Mouse (Mus musculus): ENCODE results near the gene Serpina3j.
A peak's percentile ranks its signal among the peaks of the same experiment; 100 is the strongest.
"Not testable (repeated sequence)": the region's sequence is repeated elsewhere in the genome, so short reads cannot be mapped to it uniquely, and the experiment has no call there.

The Serpina3j gene

DNA sequence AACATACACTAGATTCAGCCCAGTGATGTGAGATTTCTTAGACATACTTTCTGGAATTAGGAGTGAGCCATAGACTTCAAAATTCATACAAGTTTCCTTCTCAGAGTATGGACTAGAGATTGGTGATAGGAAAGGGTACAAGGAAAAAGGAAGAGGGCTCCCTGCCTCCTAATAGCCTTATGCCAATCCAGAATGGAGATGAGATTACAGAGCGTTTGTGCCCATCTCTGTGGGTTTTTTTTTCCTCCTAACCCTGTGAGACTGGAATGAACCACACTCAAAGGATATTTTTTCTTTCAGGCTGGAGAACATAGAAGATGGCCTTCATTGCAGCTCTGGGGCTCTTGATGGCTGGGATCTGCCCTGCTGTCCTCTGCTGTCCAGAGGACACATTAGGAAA lies at the start of gene Serpina3j:
Gene Serpina3j, plus strand, starts transcription at position 301 of the 400 bp plus-strand sequence.
- DNase-seq (ENCODE audit: low spot score) = no peak

DNA sequence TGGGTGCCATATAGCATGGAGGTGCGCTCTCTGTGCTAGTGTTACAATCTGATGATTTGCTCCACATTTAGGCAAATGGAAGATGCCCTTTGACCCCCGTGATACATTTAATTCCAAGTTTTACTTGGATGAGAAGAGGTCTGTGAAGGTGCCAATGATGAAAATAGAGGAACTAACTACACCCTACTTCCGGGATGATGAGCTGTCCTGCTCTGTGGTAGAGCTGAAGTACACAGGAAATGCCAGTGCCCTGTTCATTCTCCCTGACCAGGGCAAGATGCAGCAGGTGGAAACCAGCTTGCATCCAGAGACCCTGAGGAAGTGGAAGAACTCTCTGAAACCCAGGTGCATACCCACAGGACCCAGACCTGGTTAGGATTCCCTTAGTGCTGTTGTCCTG lies 48.0 kb upstream of the Serpina3j start:
- DNase-seq (ENCODE audit: low spot score) = no peak

DNA sequence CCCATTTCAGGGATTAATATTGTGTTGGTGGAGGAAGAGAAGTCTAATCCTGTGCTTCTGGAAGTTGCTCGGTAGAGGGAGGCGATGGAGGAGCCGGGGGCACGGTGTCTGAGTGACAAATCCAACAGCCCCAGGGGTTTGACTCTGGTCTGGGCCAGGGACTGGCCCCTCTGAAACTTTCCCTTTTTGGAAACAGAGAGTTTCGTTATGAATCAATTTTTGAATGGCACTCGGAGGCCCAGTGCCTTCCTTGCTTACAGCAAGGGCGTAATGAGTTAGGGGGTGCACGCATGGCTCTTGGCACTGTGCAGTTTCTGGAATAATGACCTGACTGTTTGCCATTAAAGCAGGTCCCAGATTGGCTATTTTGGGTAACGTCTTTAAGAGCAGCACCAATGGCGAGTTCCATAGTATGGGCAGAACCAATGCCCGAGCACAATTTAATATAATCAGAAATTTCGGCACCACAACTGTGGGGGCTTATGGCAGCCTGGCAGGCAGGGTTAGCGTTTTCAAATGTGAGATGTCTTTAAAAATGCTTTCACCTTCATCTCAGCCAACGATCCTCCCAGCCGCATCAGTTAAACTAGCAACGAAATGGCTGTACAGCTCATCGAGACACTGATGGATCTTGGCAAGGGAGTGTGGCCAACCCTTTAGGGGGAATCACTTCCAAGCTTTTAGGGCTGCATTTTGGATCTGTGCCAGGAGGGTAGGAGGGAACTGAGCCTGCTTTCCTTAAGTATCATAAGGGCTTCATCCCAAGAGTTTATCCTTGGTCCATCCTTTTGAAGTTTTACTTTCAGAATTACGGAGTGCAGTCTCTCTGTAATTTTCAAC lies 35.9 kb upstream of the Serpina3j start:
- no peak for DNase-seq (ENCODE audit: low spot score)

DNA sequence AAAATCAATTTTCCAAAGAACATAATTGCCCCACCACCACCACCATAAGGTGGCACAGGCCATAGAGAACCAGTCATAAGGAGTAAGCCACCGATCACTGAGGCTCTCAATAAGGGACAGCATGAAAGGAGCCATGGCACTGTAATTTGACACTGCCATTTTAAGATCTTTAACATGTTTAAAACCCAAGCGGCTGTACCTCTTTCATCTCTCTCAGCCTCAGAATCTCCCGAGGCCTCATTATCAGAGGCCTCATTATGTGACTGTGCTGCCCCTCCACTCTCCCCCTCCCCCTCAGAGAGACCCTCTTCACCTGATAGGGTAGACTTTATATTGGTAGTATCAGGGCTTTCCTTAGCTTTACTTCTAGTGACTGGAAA lies 35.3 kb upstream of the Serpina3j start:
- no peak for DNase-seq (ENCODE audit: low spot score)

DNA sequence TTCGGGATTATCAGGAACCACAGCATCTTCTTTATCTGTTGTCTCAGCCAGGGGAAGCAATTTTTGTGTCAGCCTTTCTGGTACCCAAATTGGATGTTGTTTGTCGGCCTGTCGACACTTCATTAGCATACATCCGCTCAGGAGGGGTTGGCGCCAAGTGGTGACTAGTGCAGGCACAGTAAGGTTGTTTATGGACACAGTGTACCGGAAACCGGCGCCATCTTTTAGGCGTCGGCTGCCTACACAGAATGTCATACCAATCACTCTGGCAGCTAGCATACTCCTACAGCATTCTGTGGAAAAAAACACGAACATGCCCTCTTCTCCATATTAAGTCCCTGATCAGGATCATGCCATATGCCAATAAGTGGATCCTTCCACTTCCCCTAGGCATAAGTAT lies 31.0 kb upstream of the Serpina3j start:
- DNase-seq (ENCODE audit: low spot score) = no peak

DNA sequence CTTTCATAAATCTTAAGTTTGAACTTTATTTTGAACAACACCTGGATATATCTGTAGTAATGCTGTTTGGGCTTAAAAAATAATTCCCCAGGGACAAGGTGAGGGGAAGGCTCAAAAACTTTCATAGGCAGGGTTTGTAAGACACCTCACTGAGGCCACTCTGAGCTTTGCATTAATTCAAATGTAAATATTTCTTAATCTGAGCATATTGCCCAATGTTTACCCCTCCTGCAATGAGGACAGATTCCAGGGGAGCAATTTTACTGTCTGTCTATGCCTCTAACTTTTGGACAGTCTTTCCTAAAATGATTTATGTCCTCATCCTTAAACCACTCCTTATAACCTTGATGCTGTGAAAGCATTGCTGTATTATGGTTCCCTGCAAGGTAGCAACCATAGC lies 26.0 kb upstream of the Serpina3j start:
- DNase-seq (ENCODE audit: low spot score) = no peak

DNA sequence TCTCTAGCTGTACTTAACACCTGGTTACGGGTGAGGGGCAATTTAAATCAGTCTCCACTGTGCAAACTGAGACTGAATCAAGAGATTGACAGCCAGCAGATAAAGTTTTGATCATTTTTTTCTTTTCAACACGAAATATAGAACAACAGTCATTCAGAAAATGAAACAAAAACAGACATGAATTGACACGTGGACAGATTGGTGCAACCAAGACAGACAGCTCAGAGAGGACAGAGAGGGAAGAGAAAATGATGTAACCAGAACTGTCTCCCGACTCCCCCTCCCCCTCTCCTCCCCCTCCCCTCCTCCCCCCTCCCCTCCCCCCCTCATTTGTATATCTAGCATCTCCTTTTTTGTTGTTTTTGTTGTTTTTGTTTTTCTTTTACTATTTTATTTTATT lies 24.5 kb upstream of the Serpina3j start:
- no peak for DNase-seq (ENCODE audit: low spot score)

DNA sequence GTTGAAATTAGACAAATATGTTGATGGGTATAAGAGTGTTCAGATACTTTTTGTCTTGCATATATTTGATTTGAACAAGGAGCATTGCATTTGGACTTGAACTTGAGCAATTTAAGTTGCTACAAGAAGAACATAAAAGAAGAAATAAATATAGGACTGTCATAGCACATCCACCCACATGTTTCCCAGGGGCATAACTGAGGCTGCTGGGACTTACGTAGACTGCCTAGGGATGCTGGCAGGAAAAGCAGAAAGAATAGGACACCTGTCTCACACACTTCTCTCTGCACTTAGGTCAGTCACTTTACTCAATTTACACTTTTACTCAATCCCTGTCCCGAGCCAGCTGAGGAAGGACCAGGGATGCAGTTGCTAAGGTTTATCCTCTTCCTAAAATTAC lies 20.4 kb upstream of the Serpina3j start:
- DNase-seq (ENCODE audit: low spot score) = no peak

DNA sequence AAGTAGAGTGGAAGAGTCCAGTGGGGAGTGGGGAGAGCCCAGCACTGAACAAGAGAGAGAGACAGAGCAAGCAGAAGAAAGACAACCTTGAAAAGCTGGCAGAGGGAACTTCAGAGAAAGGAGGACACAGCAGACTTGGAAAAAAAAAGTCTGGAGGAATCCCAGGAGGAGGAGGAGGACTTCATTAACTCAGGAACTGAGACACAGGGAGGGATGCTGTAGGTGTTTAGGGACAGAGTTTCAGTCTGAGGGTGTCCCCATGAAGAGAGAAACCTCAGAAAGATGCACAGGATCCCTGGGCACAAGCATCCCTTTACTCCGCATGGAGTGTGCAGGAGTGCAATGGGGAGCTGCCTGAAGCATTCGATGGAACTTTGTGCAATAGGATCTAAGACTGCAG lies 16.3 kb upstream of the Serpina3j start:
- DNase-seq (ENCODE audit: low spot score) = no peak

DNA sequence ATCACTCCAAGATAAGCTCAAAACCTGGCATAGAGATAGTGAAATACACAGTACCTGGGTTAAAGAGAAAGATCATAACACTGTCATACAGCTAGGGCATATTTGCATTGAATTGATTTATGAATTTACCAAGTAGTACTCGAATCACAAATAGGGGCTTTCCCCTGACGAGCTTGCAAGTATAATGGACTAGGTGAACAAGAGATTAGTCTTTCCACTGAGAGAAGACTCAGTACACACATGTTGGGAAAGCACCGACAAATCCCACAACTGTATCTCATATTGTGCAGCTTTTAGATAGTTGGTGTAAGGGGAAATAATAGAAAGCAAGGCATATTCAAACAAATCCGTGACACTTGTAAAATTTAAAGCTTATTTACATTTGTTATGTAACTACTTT lies 8.4 kb upstream of the Serpina3j start:
- DNase-seq (ENCODE audit: low spot score) = no peak

DNA sequence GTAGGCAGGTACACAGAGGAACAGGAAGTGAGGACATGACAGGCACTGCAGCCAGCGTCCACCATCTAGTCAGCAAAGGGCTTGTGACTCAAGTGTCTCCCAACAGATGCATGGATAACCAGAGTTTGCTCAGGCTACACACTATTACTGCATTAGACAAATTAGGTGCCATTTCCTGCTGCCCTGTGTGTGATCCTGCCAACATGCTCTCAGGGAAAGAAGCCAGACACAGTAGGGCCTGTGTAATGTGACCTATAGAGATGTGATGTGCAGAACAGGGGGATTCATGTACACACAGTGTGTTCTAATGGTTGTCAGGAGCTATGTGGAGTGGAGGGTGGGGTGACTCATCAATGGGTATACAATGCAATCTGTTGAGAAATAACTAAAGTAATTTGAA lies 8.1 kb downstream of the Serpina3j start:
- DNase-seq (ENCODE audit: low spot score) = no peak

DNA sequence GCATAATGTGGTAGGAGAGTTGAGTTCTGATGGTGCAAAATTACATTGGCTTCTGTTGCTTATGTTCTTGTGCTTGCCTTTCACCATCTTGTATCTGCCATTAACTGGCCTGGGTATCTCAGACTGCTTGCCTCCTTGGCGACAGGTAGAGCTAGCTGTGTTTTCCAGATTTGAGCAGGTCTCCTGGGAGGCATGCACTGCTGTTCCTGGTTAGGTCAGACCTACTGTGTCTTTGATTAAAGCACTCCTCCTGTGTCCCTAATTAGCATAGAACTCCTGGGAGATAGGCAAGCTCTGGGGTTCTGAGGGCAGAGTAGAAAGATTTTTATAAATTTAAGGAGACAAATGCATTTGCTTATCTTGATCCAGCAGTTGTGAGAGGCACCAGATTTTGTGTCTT lies 17.3 kb downstream of the Serpina3j start:
- DNase-seq (ENCODE audit: low spot score) = no peak

DNA sequence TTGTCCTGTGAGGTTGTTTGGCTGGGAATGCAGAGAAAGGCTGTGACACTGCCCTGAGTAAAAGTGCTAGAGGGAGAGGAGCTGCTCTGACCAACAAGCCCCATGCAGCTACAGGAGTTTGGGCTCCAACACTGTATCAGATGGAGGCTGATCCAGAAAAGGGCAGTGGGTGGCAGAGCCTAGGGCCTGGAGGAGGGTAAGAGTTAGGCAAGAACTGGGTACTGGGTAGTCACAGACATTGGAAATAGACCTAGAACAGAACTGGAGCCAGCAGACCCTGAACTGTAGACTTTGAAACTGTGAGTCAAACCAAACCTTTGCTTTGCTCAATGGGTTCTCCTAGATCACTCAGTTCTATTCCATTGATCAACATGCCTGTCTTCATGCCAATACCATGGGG lies 22.5 kb downstream of the Serpina3j start:
- DNase-seq (ENCODE audit: low spot score) = not testable (repeated sequence)

DNA sequence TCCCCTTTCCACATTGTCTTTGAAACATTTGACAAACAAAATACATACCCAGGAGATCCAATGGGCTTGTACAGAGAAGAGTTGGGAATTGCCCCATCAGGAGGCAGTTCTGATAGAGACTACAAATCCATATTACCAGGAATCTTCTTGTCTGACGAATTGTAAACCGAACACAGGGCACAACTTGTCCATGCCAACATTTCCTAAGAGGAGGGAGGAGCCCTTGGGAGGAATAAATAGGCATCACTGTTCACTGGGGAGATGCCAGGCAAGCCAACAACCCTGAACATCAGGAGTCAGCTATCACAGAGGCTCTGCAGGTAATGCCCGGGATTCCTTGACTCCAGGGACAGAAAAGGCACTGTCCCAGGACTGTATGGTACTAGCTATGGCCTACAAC lies 23.9 kb downstream of the Serpina3j start, which contains the start of the genes Serpina3k and Serpina3m:
Gene Serpina3k, plus strand, starts transcription at position 261 of the 400 bp plus-strand sequence.
Gene Serpina3m, plus strand, starts transcription at position 261 of the 400 bp plus-strand sequence.
- not testable (repeated sequence) for DNase-seq (ENCODE audit: low spot score)

DNA sequence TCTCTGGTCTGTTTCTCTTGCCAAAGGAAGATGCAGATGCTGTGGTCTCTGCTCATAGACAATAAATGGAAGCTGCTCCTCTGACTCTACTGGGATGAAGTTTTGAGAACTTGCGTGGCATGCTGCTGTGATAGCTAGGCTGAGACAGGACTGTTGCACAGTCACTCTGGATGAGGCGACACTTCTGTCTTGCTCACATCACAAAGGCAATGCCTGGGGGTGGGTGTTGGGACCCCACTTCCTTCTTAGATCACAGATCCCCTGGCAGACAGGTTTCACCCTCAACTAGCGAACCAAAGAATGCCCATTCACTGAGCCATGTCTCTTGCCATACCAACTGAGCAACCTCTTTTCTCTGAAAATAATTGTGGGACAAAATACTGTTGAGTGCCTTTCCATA lies 24.4 kb downstream of the Serpina3j start:
- DNase-seq (ENCODE audit: low spot score) = no peak

DNA sequence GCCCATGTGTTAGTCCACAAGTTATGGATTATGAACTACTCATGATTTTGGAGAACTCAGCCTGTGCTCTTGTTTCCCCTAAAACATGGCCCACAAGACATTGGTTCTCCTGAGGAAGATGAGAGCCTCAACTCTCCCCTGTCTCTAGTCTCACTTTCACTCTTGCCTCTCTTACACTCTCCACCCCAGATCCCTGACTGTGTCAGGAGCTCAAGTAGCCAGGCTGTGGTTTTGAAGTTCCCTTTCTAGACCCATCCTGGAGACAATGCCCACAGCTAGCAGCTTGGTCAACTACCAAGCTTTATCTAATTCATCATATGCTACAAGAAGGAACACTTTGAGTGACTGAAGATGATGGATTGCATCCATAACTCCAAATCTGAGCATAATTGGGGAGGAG lies 28.1 kb downstream of the Serpina3j start:
- DNase-seq (ENCODE audit: low spot score) = not testable (repeated sequence)

DNA sequence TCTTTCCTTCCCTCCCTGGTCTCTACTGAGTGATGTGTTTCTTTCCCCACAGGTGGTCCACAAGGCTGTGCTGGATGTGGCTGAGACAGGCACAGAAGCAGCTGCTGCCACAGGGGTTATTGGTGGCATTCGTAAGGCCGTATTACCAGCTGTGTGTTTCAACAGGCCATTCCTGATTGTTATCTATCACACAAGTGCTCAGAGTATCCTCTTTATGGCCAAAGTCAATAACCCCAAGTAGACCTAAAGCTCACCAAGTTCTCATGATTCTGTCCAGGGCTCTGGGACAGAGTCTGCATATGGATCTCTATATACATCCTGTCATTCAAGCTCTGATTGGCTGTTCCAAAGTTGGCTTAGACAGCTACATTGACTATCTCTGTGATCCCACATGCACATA lies 30.8 kb downstream of the Serpina3j start:
- no peak for DNase-seq (ENCODE audit: low spot score)

DNA sequence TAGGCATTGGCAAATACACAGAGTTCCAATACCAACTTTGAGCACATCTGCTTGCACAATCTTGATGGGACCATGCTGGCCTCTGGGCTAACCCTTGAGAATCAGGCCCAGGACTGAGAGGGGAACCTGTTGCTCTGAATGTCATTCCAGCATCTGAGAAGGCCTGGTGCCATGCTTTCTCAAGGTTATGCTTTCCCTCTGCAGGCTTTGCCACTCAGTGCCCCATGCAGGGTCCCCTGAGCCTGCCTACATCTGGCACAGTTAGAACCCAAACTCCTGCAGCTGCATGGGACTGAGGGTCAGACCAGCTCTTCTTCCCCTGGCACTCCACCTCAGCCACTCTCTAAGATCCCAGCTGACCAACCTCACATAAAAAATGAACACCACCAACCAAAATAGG lies 31.4 kb downstream of the Serpina3j start:
- DNase-seq (ENCODE audit: low spot score) = no peak

DNA sequence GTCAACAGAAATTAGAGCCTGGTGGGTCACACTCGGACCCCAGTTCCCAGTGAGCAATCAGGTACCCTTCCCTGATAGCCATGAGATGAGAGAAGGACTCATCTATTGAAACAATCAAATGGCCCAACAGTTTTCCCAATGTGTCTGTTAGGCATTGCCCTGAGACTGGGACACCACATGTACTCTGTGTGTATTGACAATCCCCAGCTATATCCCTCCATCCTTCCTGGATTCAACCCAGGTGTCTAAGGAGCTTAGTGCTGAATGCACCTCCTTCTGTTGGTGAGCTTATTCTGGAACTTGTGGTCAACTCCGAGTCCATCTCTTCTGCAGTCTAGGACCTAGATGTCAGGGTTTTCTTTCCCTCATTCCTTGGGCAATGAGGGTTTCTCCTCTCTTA lies 32.7 kb downstream of the Serpina3j start:
- no peak for DNase-seq (ENCODE audit: low spot score)

DNA sequence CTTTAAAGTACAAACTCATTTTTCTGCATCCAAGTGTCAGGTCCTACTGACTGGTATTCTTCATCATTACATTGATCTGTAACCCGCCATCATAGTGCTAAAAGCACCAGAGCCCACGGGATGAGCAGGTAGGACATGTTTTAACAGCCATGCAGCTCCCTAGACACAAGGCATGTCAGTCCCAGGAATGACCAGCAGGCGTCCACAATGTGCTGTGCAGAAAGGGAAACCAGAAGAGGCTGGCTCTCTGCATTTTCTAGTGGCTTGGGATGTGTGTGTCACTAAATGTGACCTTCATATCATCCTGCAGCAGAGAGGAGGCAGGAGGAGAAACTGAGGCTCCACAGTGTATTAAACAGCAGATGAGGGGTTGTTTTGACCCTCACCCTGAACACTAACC lies 37.5 kb downstream of the Serpina3j start:
- peak; percentile 76 for DNase-seq (ENCODE audit: low spot score)

DNA sequence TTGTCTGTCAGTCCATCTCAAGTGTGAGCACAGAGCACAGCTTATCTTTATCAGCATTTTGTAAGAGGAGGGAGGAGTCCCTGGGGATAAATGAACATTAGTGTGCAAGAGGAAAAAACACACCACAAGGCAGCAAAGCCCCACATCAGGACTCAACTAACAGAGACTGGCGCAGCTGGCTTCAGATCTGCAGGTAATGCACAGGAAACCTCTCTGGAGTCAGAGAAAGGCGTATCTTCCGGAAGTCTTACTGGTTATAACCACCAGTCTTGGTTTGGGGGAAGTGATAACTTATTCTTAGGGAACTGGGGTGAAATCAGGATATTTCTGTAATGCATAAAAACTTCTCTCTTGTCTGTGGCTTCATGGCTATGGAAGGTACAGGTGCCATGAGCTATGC lies 41.7 kb downstream of the Serpina3j start:
- DNase-seq (ENCODE audit: low spot score) = no peak

DNA sequence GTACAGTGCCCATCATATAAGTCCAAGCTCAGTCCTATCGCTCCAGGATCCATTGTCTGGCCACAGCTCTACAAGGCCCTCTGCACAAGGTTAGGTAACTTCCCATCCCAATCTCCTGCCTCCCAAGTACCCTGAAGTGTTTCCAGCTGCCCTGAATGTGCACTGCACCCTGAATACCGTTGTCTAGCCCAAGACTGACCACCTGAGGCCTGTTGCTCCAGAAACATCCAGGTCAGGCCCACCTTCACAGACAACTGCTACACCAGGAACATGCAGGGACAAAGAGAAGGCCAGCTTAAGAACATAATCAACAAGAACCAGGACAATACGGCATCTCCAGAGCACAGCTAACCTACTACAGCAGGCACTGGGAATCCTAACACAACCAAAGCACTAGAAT lies 55.6 kb downstream of the Serpina3j start:
- no peak for DNase-seq (ENCODE audit: low spot score)

Measured in testis, postnatal 10 days (tissue).